9 mouse cellular contexts compared by ENCODE assay signal in genomic region chr2:59178191-59178590, GRCm38 (mm10). TPM values are rescaled to one million over a fixed set of nuclear protein-coding genes. Genes with fewer than 3 reads are reported as not detected.
DNase-seq lines count a peak whose midpoint lies in the region.
"Had no signal": no experiment of that assay in that cellular context is flagged by ENCODE, and none has a peak within 500 bp of the region (broad histone marks: within the 10 kb centered on the region; RNA-seq: fewer than 3 reads in every experiment).

No protein-coding gene starts in this region.

- peak; percentile 60 for DNase-seq in heart, adult 11 months
- DNase-seq in heart, adult 18-20 months, result no peak
- peak; percentile 77 for DNase-seq in brain, adult 2 months (ENCODE audit: low read depth, low spot score)
- peak; percentile 49 for DNase-seq in layer of hippocampus, adult 11-12 months (ENCODE audit: low spot score)
- DNase-seq in right cerebral cortex, adult 2 months (ENCODE audit: low spot score in 2 of 2), result peak; percentile 68 to 81
- DNase-seq in gastrocnemius, adult 8-10 months (ENCODE audit: low spot score in 2 of 2), result no peak
- no peak for DNase-seq in embryo, embryonic 9.5 days (ENCODE audit: extremely low spot score)
- DNase-seq in urinary bladder, adult 2 months (ENCODE audit: low spot score), result no peak
- DNase-seq: kidney, adult 2 months had no signal

RNA-seq across cellular contexts. Expression of gene Pkp4, which starts 17.5 kb away (rescaled TPM):
- 100 to 1,000 TPM; 129 to 159 TPM for total RNA-seq in heart, adult 18-20 months (2021)
- total RNA-seq in gastrocnemius, adult 8-10 months (2022), result 10 to 100 TPM; 13.4 to 30.6 (median 19.3) TPM
- 38.7 and 55.2 TPM in 2 replicates for polyA plus RNA-seq in urinary bladder, adult 2 months (2012; rRNA removed)

RNA-seq across cellular contexts. Expression of gene Ccdc148, which starts 17.7 kb away (rescaled TPM):
- total RNA-seq in heart, adult 18-20 months (2021), result 1 to 10 TPM in 1 of 2 experiments, under 1 TPM in 1; 0.69 to 1.0 TPM
- not detected for total RNA-seq in gastrocnemius, adult 8-10 months (2022)
- polyA plus RNA-seq in urinary bladder, adult 2 months (2012; rRNA removed), result 0.92 and 0.99 TPM in 2 replicates

Comparison
In these comparisons a context has a peak if more than half of its experiments do, and no peak if none do; other contexts are left out.
1. DNase-seq: peak in heart, adult 11 months (single experiment), brain, adult 2 months (single experiment), layer of hippocampus, adult 11-12 months (single experiment) and right cerebral cortex, adult 2 months (2 of 2); none in heart, adult 18-20 months (0 of 2), gastrocnemius, adult 8-10 months (0 of 2), embryo, embryonic 9.5 days (single experiment) and urinary bladder, adult 2 months (single experiment).
2. RNA of gene Pkp4, which starts 17.5 kb away (total RNA-seq): 129 to 159 TPM in heart, adult 18-20 months; 13.4 to 30.6 TPM in gastrocnemius, adult 8-10 months; every median in the first group is over 4 times any median in the second.